Comparison of ENCODE assay signal across 21 mouse cellular contexts in genomic region chr1:177007405-177007804, GRCm38 (mm10).
A peak's percentile ranks its signal among the peaks of the same experiment; 100 is the strongest.
DNase-seq lines count a peak whose midpoint lies in the region; TF ChIP-seq lines count a peak whose summit lies in the region.
"Had no signal": no experiment of that assay in that cellular context is flagged by ENCODE, and none has a peak within 500 bp of the region (broad histone marks: within the 10 kb centered on the region; RNA-seq: fewer than 3 reads in every experiment).

No protein-coding gene starts in this region.

- TF ChIP-seq CTCF in liver, adult 2 months (IDR thresholded peaks at IDR 0.05; ENCODE audit: low read depth, low read length), result no peak
- no peak for TF ChIP-seq CTCF in lung, adult 2 months (IDR thresholded peaks at IDR 0.05; ENCODE audit: insufficient read depth, low read length)

- no peak overlapping the region for H3K9ac ChIP-seq in liver, adult 2 months (ENCODE audit: low read depth, low read length)
- H3K9ac ChIP-seq: forebrain, embryonic 13.5 days; heart, embryonic 12.5 days; heart, embryonic 15.5 days; hindbrain, embryonic 15.5 days had no signal

- no peaks in the 10 kb centered on the region for H3K79me2 ChIP-seq in liver, adult 2 months (ENCODE audit: control insufficient read depth, insufficient read depth, low read length)

- H3K27me3 ChIP-seq in liver, adult 2 months (ENCODE audit: control insufficient read depth, insufficient read depth, low read length), result no peaks in the 10 kb centered on the region
- no peaks in the 10 kb centered on the region for H3K27me3 ChIP-seq in embryonic facial prominence, embryonic 10.5 days (replicated peaks; ENCODE audit: low read depth, poor library complexity, severe bottlenecking)
- H3K27me3 ChIP-seq: forebrain, embryonic 13.5 days; heart, embryonic 12.5 days; heart, embryonic 15.5 days; hindbrain, embryonic 15.5 days had no signal

- no peaks in the 10 kb centered on the region for H3K36me3 ChIP-seq in liver, adult 2 months (ENCODE audit: control insufficient read depth, insufficient read depth, low read length)
- H3K36me3 ChIP-seq in embryonic facial prominence, embryonic 10.5 days (replicated peaks), result no peaks in the 10 kb centered on the region
- H3K36me3 ChIP-seq: forebrain, embryonic 10.5 days; heart, embryonic 12.5 days; heart, embryonic 15.5 days; hindbrain, embryonic 15.5 days had no signal

- TF ChIP-seq POLR2A in liver, adult 2 months (IDR thresholded peaks at IDR 0.05; ENCODE audit: extremely low read depth, insufficient read depth, low read length), result no peak
- no peak for TF ChIP-seq POLR2A in lung, adult 2 months (IDR thresholded peaks at IDR 0.05; ENCODE audit: borderline replicate concordance, extremely low read depth, low read depth, low read length)

- no peaks in the 10 kb centered on the region for H3K9me3 ChIP-seq in embryonic facial prominence, embryonic 10.5 days
- H3K9me3 ChIP-seq: forebrain, embryonic 10.5 days; forebrain, embryonic 13.5 days; heart, embryonic 12.5 days; heart, embryonic 15.5 days; hindbrain, embryonic 15.5 days had no signal

- DNase-seq in liver, adult 2 months (ENCODE audit: extremely low read depth, low read depth, low spot score), result peak; percentile 68
- no peak for DNase-seq in liver
- peak; percentile 24 for DNase-seq in lung, postnatal 25 days (ENCODE audit: low spot score)
- DNase-seq in lung, adult 2 months, result no peak
- no peak for DNase-seq in embryonic facial prominence, embryonic 10.5 days (ENCODE audit: low spot score)
- DNase-seq in layer of hippocampus, postnatal 10 days (ENCODE audit: low spot score in 2 of 2), result no peak
- DNase-seq: adrenal gland, adult 8-10 months; adrenal gland, postnatal 25 days; cerebellum, adult 11-12 months; cerebellum, adult 8-10 months; cerebellum, postnatal 36 days; embryo, embryonic 11 days; gastrocnemius, postnatal 10 days; gastrocnemius, postnatal 36 days; heart, postnatal 10 days; heart, postnatal 36 days had no signal

- H3K4me1 ChIP-seq in liver, adult 2 months (ENCODE audit: control insufficient read depth, insufficient read depth, low read length), result peaks cover 3% of the 10 kb centered on the region; the same call in 1 of the 2 replicates
- no peaks in the 10 kb centered on the region for H3K4me1 ChIP-seq in lung, adult 2 months (ENCODE audit: control insufficient read depth, insufficient read depth, low read length)
- H3K4me1 ChIP-seq in embryonic facial prominence, embryonic 10.5 days, result peaks cover 58% of the 10 kb centered on the region

- WGBS in liver, adult 2 months, result 74% methylated on average over 3 of the region's 3 CpGs
- WGBS in lung, adult 2 months, result 73% methylated on average over 3 of the region's 3 CpGs
- WGBS in embryonic facial prominence, embryonic 10.5 days, result 86% methylated on average over 3 of the region's 3 CpGs

- H3K27ac ChIP-seq in liver, adult 2 months (replicated peaks; ENCODE audit: insufficient read depth, low read depth, low read length), result no peak overlapping the region
- H3K27ac ChIP-seq in embryonic facial prominence, embryonic 10.5 days (replicated peaks), result peak overlapping the region; percentile 32; the same call in 1 of the 2 replicates
- H3K27ac ChIP-seq: forebrain, embryonic 13.5 days; heart, embryonic 15.5 days; hindbrain, embryonic 15.5 days had no signal

- H3K4me3 ChIP-seq in liver, adult 2 months (ENCODE audit: insufficient read depth, low read depth, low read length), result no peak overlapping the region
- H3K4me3 ChIP-seq in lung, adult 2 months (replicated peaks; ENCODE audit: extremely low read depth, low read depth, low read length), result no peak overlapping the region
- H3K4me3 ChIP-seq in embryonic facial prominence, embryonic 10.5 days, result no peak overlapping the region
- H3K4me3 ChIP-seq: forebrain, embryonic 10.5 days; forebrain, embryonic 13.5 days; heart, embryonic 12.5 days; heart, embryonic 15.5 days; hindbrain, embryonic 15.5 days had no signal

Comparison
In these comparisons a context has a peak if more than half of its experiments do, and no peak if none do; other contexts are left out.
1. DNase-seq: peak in liver, adult 2 months (single experiment) and lung, postnatal 25 days (single experiment); none in liver (single experiment), lung, adult 2 months (single experiment), embryonic facial prominence, embryonic 10.5 days (single experiment) and layer of hippocampus, postnatal 10 days (0 of 2).